7 mouse cellular contexts compared by ENCODE assay signal in the genomic region with DNA sequence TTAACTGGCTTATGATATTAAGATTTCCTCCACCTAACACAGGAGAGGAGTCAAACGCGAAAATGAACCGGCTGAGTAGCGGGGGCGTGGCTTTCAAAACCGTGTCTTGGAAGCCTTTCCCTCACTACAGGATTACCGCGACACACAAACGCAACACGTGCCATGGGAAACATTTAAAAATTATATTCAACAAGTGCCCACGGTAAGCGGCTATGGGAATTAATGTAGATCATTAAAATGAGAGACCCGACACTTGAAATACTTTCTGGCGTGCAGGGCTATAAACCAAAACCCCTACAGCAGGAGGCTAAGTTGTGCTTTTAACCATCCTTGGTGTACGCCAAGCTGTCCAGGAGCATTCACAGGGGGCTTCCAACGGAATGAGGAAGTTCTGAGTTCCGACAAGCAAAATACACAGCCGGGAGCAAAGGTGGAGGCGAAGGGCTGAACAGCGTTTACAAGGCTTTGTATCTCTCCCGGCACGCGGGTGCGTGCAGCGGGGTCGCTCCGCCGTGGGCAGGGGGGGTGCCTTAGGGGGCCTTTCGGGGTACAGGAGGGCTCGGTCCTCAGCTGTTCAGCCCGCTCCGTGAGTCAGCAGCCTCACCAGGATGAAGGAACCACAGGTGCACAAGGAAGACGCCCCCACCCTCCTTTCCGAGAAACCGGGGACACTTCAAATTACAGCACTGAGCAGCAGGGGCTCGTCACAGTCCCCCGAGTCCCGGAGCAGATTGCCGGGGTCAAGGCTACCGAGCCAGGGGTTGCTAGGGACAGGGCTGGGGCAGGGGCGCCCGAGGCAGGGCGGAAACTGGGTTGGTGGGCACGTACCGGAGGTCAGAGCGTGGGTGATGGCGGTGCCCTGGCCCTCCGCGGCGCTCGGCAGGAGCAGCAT. TPM values are rescaled to one million over a fixed set of nuclear protein-coding genes. Genes with fewer than 3 reads are reported as not detected.
DNase-seq lines count a peak whose midpoint lies in the region; ATAC-seq and TF ChIP-seq lines count a peak whose summit lies in the region.

No protein-coding gene starts in this region.

- DNase-seq in A20 (ENCODE audit: low read depth, low spot score): peak; percentile 66
- peak; percentile 31 to 42 for DNase-seq in CD8-positive naive resting alpha-beta T cell, adult 2 months (ENCODE audit: low read depth in 2 of 2, low spot score in 2 of 2)
- peak; percentile 17 to 18 for DNase-seq in cerebellum, adult 2 months
- DNase-seq in kidney, postnatal 14 days: peak; percentile 21
- no peak for DNase-seq in midbrain, embryonic 10.5 days (ENCODE audit: low spot score)
- peak; percentile 69 for DNase-seq in thymus, postnatal 0 days (ENCODE audit: low spot score)

- peaks cover 7% of the 10 kb centered on the region for H3K4me1 ChIP-seq in cerebellum, adult 2 months (ENCODE audit: control insufficient read depth, insufficient read depth, low read length)
- peaks cover 11% of the 10 kb centered on the region for H3K4me1 ChIP-seq in heart, embryonic 15.5 days (replicated peaks)
- H3K4me1 ChIP-seq in midbrain, embryonic 10.5 days: peaks cover 40% of the 10 kb centered on the region

- peak; percentile 61 for ATAC-seq in heart, embryonic 15.5 days (replicated peaks; ENCODE audit: insufficient number of reproducible peaks, insufficient read depth, low FRiP score, low read depth)

- no peaks in the 10 kb centered on the region for H3K9me3 ChIP-seq in heart, embryonic 15.5 days (replicated peaks)
- H3K9me3 ChIP-seq in midbrain, embryonic 10.5 days (replicated peaks): no peaks in the 10 kb centered on the region

- H3K9ac ChIP-seq in heart, embryonic 15.5 days: peak overlapping the region; percentile 75

- TF ChIP-seq POLR2A in cerebellum, adult 2 months (IDR thresholded peaks at IDR 0.05; ENCODE audit: borderline replicate concordance, insufficient read depth, low read length): no peak

- under 1% methylated on average over 51 of the region's 51 CpGs for WGBS in cerebellum, adult 2 months
- WGBS in heart, embryonic 15.5 days: under 1% methylated on average over 51 of the region's 51 CpGs
- under 1% methylated on average over 51 of the region's 51 CpGs for WGBS in midbrain, embryonic 10.5 days

- peak overlapping the region; percentile 65 for H3K4me3 ChIP-seq in cerebellum, adult 2 months (replicated peaks; ENCODE audit: insufficient read depth, low read depth, low read length)
- H3K4me3 ChIP-seq in heart, embryonic 15.5 days: peak overlapping the region; percentile 98
- peak overlapping the region; percentile 99 for H3K4me3 ChIP-seq in midbrain, embryonic 10.5 days

- peaks cover 36% of the 10 kb centered on the region for H3K36me3 ChIP-seq in heart, embryonic 15.5 days
- H3K36me3 ChIP-seq in midbrain, embryonic 10.5 days: peaks cover 48% of the 10 kb centered on the region

- H3K27me3 ChIP-seq in cerebellum, adult 2 months (ENCODE audit: control insufficient read depth, insufficient read depth, low read length): no peaks in the 10 kb centered on the region
- no peaks in the 10 kb centered on the region for H3K27me3 ChIP-seq in heart, embryonic 15.5 days
- H3K27me3 ChIP-seq in midbrain, embryonic 10.5 days (ENCODE audit: low read depth, poor library complexity, severe bottlenecking): no peaks in the 10 kb centered on the region

- H3K27ac ChIP-seq in cerebellum, adult 2 months (ENCODE audit: insufficient read depth, low read length): no peak overlapping the region
- H3K27ac ChIP-seq in heart, embryonic 15.5 days: peak overlapping the region; percentile 64
- H3K27ac ChIP-seq in midbrain, embryonic 10.5 days (replicated peaks): peak overlapping the region; percentile 93

- TF ChIP-seq CTCF in cerebellum, adult 2 months (IDR thresholded peaks at IDR 0.05; ENCODE audit: borderline replicate concordance, insufficient read depth, low read depth, low read length): no peak

- H3K4me2 ChIP-seq in heart, embryonic 15.5 days: peak overlapping the region; percentile 82

RNA-seq across cellular contexts. Expression of a gene that starts 0.6 kb away (rescaled TPM):
- 15.7 and 17.4 TPM in 2 replicates for polyA plus RNA-seq in cerebellum, adult 2 months (2012; rRNA removed)
- 43.1 and 44.5 TPM in 2 replicates for polyA plus RNA-seq in heart, embryonic 15.5 days (2015; fragmentation: Nextera tagmentation; extraction: Ambion mirVana)
- 89.0 and 100 TPM in 2 replicates for polyA plus RNA-seq in midbrain, embryonic 10.5 days (2016; fragmentation: Nextera tagmentation; extraction: Ambion mirVana)
- 125 and 126 TPM in 2 replicates for polyA plus RNA-seq in thymus, postnatal 0 days (2015; fragmentation: Nextera tagmentation; extraction: Ambion mirVana)

RNA-seq across cellular contexts. Expression of a gene that starts 0.7 kb away (rescaled TPM):
- 106 and 111 TPM in 2 replicates for polyA plus RNA-seq in cerebellum, adult 2 months (2012; rRNA removed)
- 128 and 134 TPM in 2 replicates for polyA plus RNA-seq in heart, embryonic 15.5 days (2015; fragmentation: Nextera tagmentation; extraction: Ambion mirVana)
- polyA plus RNA-seq in midbrain, embryonic 10.5 days (2016; fragmentation: Nextera tagmentation; extraction: Ambion mirVana): 247 and 261 TPM in 2 replicates
- polyA plus RNA-seq in thymus, postnatal 0 days (2015; fragmentation: Nextera tagmentation; extraction: Ambion mirVana): 195 and 204 TPM in 2 replicates

RNA-seq across cellular contexts. Expression of a gene that starts 47.5 kb away (rescaled TPM):
- polyA plus RNA-seq in cerebellum, adult 2 months (2012; rRNA removed): 76.7 and 81.8 TPM in 2 replicates
- 130 and 140 TPM in 2 replicates for polyA plus RNA-seq in heart, embryonic 15.5 days (2015; fragmentation: Nextera tagmentation; extraction: Ambion mirVana)
- polyA plus RNA-seq in midbrain, embryonic 10.5 days (2016; fragmentation: Nextera tagmentation; extraction: Ambion mirVana): 87.0 and 88.6 TPM in 2 replicates
- polyA plus RNA-seq in thymus, postnatal 0 days (2015; fragmentation: Nextera tagmentation; extraction: Ambion mirVana): 68.0 and 71.5 TPM in 2 replicates
